Mouse (Mus musculus) right cerebral cortex, postnatal 25 days (tissue): ENCODE data around the gene Sec14l1.
"Not testable (repeated sequence)": the region's sequence is repeated elsewhere in the genome, so short reads cannot be mapped to it uniquely, and the experiment has no call there.

ENCODE experiments used
- DNase-seq: peaks from one replicate; pipeline ENCODE4 v3.0.0; 2022

Gene Sec14l1

GRCm38 (mm10) chr11:117114592-117115345 is at the start of gene Sec14l1:
Sec14l1 (plus strand) TSS chr11:117115168.
- DNase-seq: peak; percentile 99

- not testable (repeated sequence) for DNase-seq
These were observed 49.4 kb upstream of the Sec14l1 start for GRCm38 (mm10) chr11:117065602-117066001.

GRCm38 (mm10) chr11:117066738-117067137 is 48.2 kb upstream of the Sec14l1 start:
- no peak for DNase-seq

- no peak for DNase-seq
These were observed 46.6 kb upstream of the Sec14l1 start for GRCm38 (mm10) chr11:117068332-117068731.

GRCm38 (mm10) chr11:117069027-117069426 is 45.9 kb upstream of the Sec14l1 start:
- no peak for DNase-seq

GRCm38 (mm10) chr11:117070711-117071110 is 44.3 kb upstream of the Sec14l1 start:
- DNase-seq: no peak

- DNase-seq: peak; percentile 70
These were observed 42.8 kb upstream of the Sec14l1 start for GRCm38 (mm10) chr11:117072128-117072527.

GRCm38 (mm10) chr11:117073426-117073825 is 41.5 kb upstream of the Sec14l1 start:
- DNase-seq: no peak

- peak; percentile 79 for DNase-seq
These were observed 38.3 kb upstream of the Sec14l1 start for GRCm38 (mm10) chr11:117076576-117077196.

- no peak for DNase-seq
These were observed 37.7 kb upstream of the Sec14l1 start for GRCm38 (mm10) chr11:117077227-117077626.

- no peak for DNase-seq
These were observed 37.1 kb upstream of the Sec14l1 start for GRCm38 (mm10) chr11:117077902-117078301.

GRCm38 (mm10) chr11:117078637-117079240 is 36.2 kb upstream of the Sec14l1 start:
- no peak for DNase-seq

GRCm38 (mm10) chr11:117079651-117080190 is 35.2 kb upstream of the Sec14l1 start:
- no peak for DNase-seq

GRCm38 (mm10) chr11:117080209-117080608 is 34.8 kb upstream of the Sec14l1 start:
- DNase-seq: peak; percentile 68

- DNase-seq: peak; percentile 61
These were observed 33.6 kb upstream of the Sec14l1 start for GRCm38 (mm10) chr11:117081165-117082064.

- DNase-seq: no peak
These were observed 32.5 kb upstream of the Sec14l1 start for GRCm38 (mm10) chr11:117082353-117082934.

- DNase-seq: no peak
These were observed 31.7 kb upstream of the Sec14l1 start for GRCm38 (mm10) chr11:117083052-117083881.

GRCm38 (mm10) chr11:117083882-117084260 is 31.1 kb upstream of the Sec14l1 start:
- DNase-seq: not testable (repeated sequence)

GRCm38 (mm10) chr11:117086215-117086614 is 28.8 kb upstream of the Sec14l1 start:
- DNase-seq: no peak

- DNase-seq: no peak
These were observed 27.8 kb upstream of the Sec14l1 start for GRCm38 (mm10) chr11:117087036-117087799.
